Mouse (Mus musculus): ENCODE data around the gene Elavl1. TPM values are rescaled to one million over a fixed set of nuclear protein-coding genes. Genes with fewer than 3 reads are reported as not detected.

Elavl1 gene
- polyA plus RNA-seq, 1 experiment, result 19.3 TPM

- peak; percentile 98 to 99 for DNase-seq (ENCODE audit: low read depth in 1 of 2, low spot score in 2 of 2)
- peak within 1 kb of the TSS; percentile 94 for H3K27ac ChIP-seq (ENCODE audit: insufficient read depth, low read length)
These were observed 86.6 kb downstream of the Elavl1 start, which contains the start of the genes Map2k7 and Gm49320 for GRCm38 (mm10) chr8:4238434-4239192. Gene Map2k7, plus strand, starts transcription at chr8:4238740. Gene Gm49320, plus strand, starts transcription at chr8:4238865.

GRCm38 (mm10) chr8:4237814-4238433 lies 87.3 kb downstream of the Elavl1 start:
- Histone ChIP-seq H3K27me3 (ENCODE audit: control insufficient read depth, insufficient read depth, low read length) (no peaks in the 10 kb centered on the region), H3K36me3 (ENCODE audit: control insufficient read depth, insufficient read depth, low read length) (0 out of 2 replicates have a peak, but pooled peaks cover 2% of the 10 kb centered on the region), H3K4me1 (ENCODE audit: control insufficient read depth, insufficient read depth, insufficient read length) (peaks cover 6% of the 10 kb centered on the region; the same call in 1 of the 2 replicates), H3K27ac (ENCODE audit: insufficient read depth, low read length) (peak overlapping the region; percentile 85), H3K4me3 (ENCODE audit: extremely low read depth, insufficient read depth, insufficient read length) (peak overlapping the region; percentile 77)
- DNase-seq (ENCODE audit: low read depth in 1 of 2, low spot score in 2 of 2), result no peak
- WGBS, result 21% methylated on average over 15 of the region's 15 CpGs
- TF ChIP-seq POLR2A (IDR thresholded peaks at IDR 0.05; ENCODE audit: low read depth, low read length) (no peak), CTCF (IDR thresholded peaks at IDR 0.05; ENCODE audit: extremely low read depth, insufficient read depth, insufficient read length, insufficient replicate concordance) (no peak)

More at GRCm38 (mm10) chr8:4238434-4239192, 86.6 kb downstream of the Elavl1 start, which contains the start of the genes Map2k7 and Gm49320:
- under 1% methylated on average over 70 of the region's 71 CpGs for WGBS
- no peaks in the 10 kb centered on the region for H3K27me3 ChIP-seq (ENCODE audit: control insufficient read depth, insufficient read depth, low read length)
- peak within 1 kb of the TSS; percentile 92 for H3K4me3 ChIP-seq (ENCODE audit: extremely low read depth, insufficient read depth, insufficient read length)
- peaks cover 6% of the 10 kb centered on the region; the same call in 1 of the 2 replicates for H3K4me1 ChIP-seq (ENCODE audit: control insufficient read depth, insufficient read depth, insufficient read length)
- TF ChIP-seq POLR2A (IDR thresholded peaks at IDR 0.05; ENCODE audit: low read depth, low read length) (peak; percentile 50), CTCF (IDR thresholded peaks at IDR 0.05; ENCODE audit: extremely low read depth, insufficient read depth, insufficient read length, insufficient replicate concordance) (peak; percentile 38; the same call in 1 of the 2 replicates)
- peaks cover 7% of the 10 kb centered on the region for H3K36me3 ChIP-seq (ENCODE audit: control insufficient read depth, insufficient read depth, low read length)

Other genes with a start within 250 kb of the Elavl1 start
- gene Cd209f, start 219.6 kb downstream of the Elavl1 start, polyA plus RNA-seq (2012; rRNA removed), result 2.8 and 10.7 TPM in 2 replicates
- gene Cd209g, start 191.3 kb downstream of the Elavl1 start, polyA plus RNA-seq (2012; rRNA removed), result 1.1 and 4.6 TPM in 2 replicates
- gene Evi5l, start 158.8 kb downstream of the Elavl1 start, polyA plus RNA-seq (2012; rRNA removed), result 10.2 and 12.9 TPM in 2 replicates
- 0.14 and 0.16 TPM in 2 replicates for gene Prr36, start 108.0 kb downstream of the Elavl1 start, polyA plus RNA-seq (2012; rRNA removed)
- 0.02 and 0.06 TPM in 2 replicates for gene Lrrc8e, start 98.6 kb downstream of the Elavl1 start, polyA plus RNA-seq (2012; rRNA removed)
- gene Map2k7, start 86.7 kb downstream of the Elavl1 start, polyA plus RNA-seq (2012; rRNA removed), result 24.9 and 28.7 TPM in 2 replicates
- 0.63 and 1.2 TPM in 2 replicates for gene Gm49320, start 86.5 kb downstream of the Elavl1 start, polyA plus RNA-seq (2012; rRNA removed)
- gene Tgfbr3l, start 77.2 kb downstream of the Elavl1 start, polyA plus RNA-seq (2012; rRNA removed), result 13.9 and 25.2 TPM in 2 replicates
- gene Snapc2, start 72.3 kb downstream of the Elavl1 start, polyA plus RNA-seq (2012; rRNA removed), result 19.6 and 22.9 TPM in 2 replicates
- 4.1 and 4.4 TPM in 2 replicates for gene Ctxn1, start 66.1 kb downstream of the Elavl1 start, polyA plus RNA-seq (2012; rRNA removed)
- 42.1 and 42.8 TPM in 2 replicates for gene Timm44, start 49.5 kb downstream of the Elavl1 start, polyA plus RNA-seq (2012; rRNA removed)
- 1.6 and 1.7 TPM in 2 replicates for gene Ccl25, start 203 bp downstream of the Elavl1 start, polyA plus RNA-seq (2012; rRNA removed)
- 40.8 and 42.1 TPM in 2 replicates for gene Cers4, start 167.6 kb upstream of the Elavl1 start, polyA plus RNA-seq (2012; rRNA removed)

All from spleen, adult 2 months (tissue).